Mouse (Mus musculus): Measurements from ENCODE around the gene Adprh. TPM values are rescaled to one million over a fixed set of nuclear protein-coding genes. Genes with fewer than 3 reads are reported as not detected.
"Not testable (repeated sequence)": the region's sequence is repeated elsewhere in the genome, so short reads cannot be mapped to it uniquely, and the experiment has no call there.

Gene Adprh
- total RNA-seq (2014; fragmentation: Nextera tagmentation) (18.9 and 31.5 TPM in 2 replicates), total RNA-seq (2017) (10.8 and 15.0 TPM in 2 replicates)

- ATAC-seq (replicated peaks; ENCODE audit: poor library complexity, severe bottlenecking), result peak; percentile 83
These were observed at the start of gene Adprh for GRCm38 (mm10) chr16:38452442-38453202. TSS of gene Adprh (minus strand) at chr16:38452703.

GRCm38 (mm10) chr16:38496604-38497140 is 44.2 kb upstream of the Adprh start:
- no peak for ATAC-seq (replicated peaks; ENCODE audit: poor library complexity, severe bottlenecking)

- no peak for ATAC-seq (replicated peaks; ENCODE audit: poor library complexity, severe bottlenecking)
These were observed 41.4 kb upstream of the Adprh start for GRCm38 (mm10) chr16:38493890-38494289.

- no peak for ATAC-seq (replicated peaks; ENCODE audit: poor library complexity, severe bottlenecking)
These were observed 40.0 kb upstream of the Adprh start for GRCm38 (mm10) chr16:38492551-38492950.

- ATAC-seq (replicated peaks; ENCODE audit: poor library complexity, severe bottlenecking), result peak; percentile 93
These were observed 31.2 kb upstream of the Adprh start for GRCm38 (mm10) chr16:38483582-38484309.

GRCm38 (mm10) chr16:38482780-38483562 is 30.5 kb upstream of the Adprh start:
- peak; percentile 26 for ATAC-seq (replicated peaks; ENCODE audit: poor library complexity, severe bottlenecking)

- no peak for ATAC-seq (replicated peaks; ENCODE audit: poor library complexity, severe bottlenecking)
These were observed 28.8 kb upstream of the Adprh start for GRCm38 (mm10) chr16:38481327-38481726.

GRCm38 (mm10) chr16:38478296-38478695 is 25.8 kb upstream of the Adprh start:
- no peak for ATAC-seq (replicated peaks; ENCODE audit: poor library complexity, severe bottlenecking)

- ATAC-seq (replicated peaks; ENCODE audit: poor library complexity, severe bottlenecking), result not testable (repeated sequence)
These were observed 24.7 kb upstream of the Adprh start for GRCm38 (mm10) chr16:38477241-38477608.

- ATAC-seq (replicated peaks; ENCODE audit: poor library complexity, severe bottlenecking), result peak; percentile 54
These were observed 24.1 kb upstream of the Adprh start for GRCm38 (mm10) chr16:38476312-38477240.

- ATAC-seq (replicated peaks; ENCODE audit: poor library complexity, severe bottlenecking), result peak; percentile 66
These were observed 23.3 kb upstream of the Adprh start for GRCm38 (mm10) chr16:38475681-38476311.

GRCm38 (mm10) chr16:38474677-38475286 is 22.3 kb upstream of the Adprh start:
- ATAC-seq (replicated peaks; ENCODE audit: poor library complexity, severe bottlenecking), result no peak

- no peak for ATAC-seq (replicated peaks; ENCODE audit: poor library complexity, severe bottlenecking)
These were observed 21.2 kb upstream of the Adprh start for GRCm38 (mm10) chr16:38473661-38474060.

- ATAC-seq (replicated peaks; ENCODE audit: poor library complexity, severe bottlenecking), result no peak
These were observed 20.0 kb upstream of the Adprh start for GRCm38 (mm10) chr16:38472507-38472873.

GRCm38 (mm10) chr16:38471697-38472506 is 19.4 kb upstream of the Adprh start:
- ATAC-seq (replicated peaks; ENCODE audit: poor library complexity, severe bottlenecking), result no peak

GRCm38 (mm10) chr16:38469437-38469836 is 16.9 kb upstream of the Adprh start:
- no peak for ATAC-seq (replicated peaks; ENCODE audit: poor library complexity, severe bottlenecking)

GRCm38 (mm10) chr16:38468706-38469018 is 16.2 kb upstream of the Adprh start:
- ATAC-seq (replicated peaks; ENCODE audit: poor library complexity, severe bottlenecking), result no peak

Data from granulocyte monocyte progenitor cell, adult 5-6 weeks (primary cell).